Mouse (Mus musculus): ENCODE results near the gene Sbno2.
A peak's percentile ranks its signal among the peaks of the same experiment; 100 is the strongest.
"Not testable (repeated sequence)": the region's sequence is repeated elsewhere in the genome, so short reads cannot be mapped to it uniquely, and the experiment has no call there.

Sbno2 gene

DNA sequence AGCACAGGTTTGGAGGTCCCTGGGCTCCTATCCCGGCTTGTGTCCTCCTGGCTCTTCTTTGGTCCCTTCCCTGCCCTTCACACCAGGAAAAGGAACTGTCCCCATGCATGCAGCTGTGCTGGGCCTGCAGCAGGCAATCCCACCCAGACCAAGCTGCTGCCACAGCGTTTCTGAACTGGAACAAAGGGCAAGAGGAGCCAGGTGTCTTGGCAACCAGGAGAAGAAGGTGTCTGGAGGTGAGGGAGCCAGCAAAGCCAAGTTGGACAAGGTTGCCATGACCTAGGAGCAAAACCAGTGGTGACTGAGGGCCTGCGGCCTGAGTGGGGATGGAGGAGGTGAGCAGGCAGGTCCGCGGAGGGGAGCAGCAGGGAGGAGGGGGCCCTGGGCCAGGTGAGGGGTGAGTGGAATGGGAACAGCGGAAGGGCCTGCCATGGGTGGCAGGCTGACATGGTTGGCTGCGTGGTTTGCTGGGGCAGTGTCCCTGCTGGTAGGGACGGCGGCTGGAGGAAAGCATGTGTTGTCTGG lies 58.3 kb downstream of the Sbno2 start, which contains the start of gene Gpx4:
Gene Gpx4, plus strand, starts transcription at position 126 of the 525 bp plus-strand sequence.
- no peak for ATAC-seq (ENCODE audit: insufficient number of reproducible peaks, low FRiP score, low TSS enrichment)

DNA sequence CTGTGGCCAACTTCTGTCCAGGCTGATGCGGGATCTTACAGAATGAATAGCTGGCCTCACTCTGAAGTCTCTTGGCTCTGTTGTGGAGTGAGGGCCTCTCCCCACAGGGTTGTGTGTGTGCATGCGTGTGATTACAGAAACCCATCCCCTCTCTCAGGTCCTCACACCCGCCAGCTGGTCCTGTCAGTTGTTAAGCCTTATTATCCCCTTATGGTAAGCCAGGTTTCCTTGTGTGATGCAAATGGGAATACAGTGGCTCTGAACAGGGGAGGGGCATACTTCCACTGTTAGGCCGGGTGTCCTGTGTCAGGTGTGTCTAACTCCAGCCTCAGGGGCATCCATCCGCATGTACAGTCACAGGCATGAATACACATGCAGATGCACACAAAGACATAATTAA lies 59.6 kb downstream of the Sbno2 start:
- ATAC-seq (ENCODE audit: insufficient number of reproducible peaks, low FRiP score, low TSS enrichment): no peak

DNA sequence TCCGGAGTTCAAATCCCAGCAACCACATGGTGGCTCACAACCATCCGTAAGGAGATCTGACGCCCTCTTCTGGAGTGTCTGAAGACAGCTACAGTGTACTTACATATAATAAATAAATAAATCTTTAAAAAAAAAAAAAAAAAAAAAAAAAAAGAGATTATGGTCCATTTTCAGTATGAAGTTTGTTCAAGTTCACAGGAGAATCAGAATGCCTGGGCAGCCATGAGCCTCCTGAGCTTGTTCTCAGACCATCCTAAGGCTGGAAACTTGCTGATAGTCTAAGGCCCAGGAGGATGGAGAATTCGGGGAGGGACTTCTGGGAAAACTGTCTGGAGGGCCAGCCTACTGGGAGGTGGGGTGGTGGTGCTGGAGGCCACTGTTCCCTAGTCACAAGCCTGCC lies 60.0 kb downstream of the Sbno2 start:
- ATAC-seq (ENCODE audit: insufficient number of reproducible peaks, low FRiP score, low TSS enrichment): not testable (repeated sequence)

- no peak for ATAC-seq (ENCODE audit: insufficient number of reproducible peaks, low FRiP score, low TSS enrichment)
Measured at GRCm38 (mm10) chr10:80044087-80044486, 61.3 kb downstream of the Sbno2 start.

- ATAC-seq (ENCODE audit: insufficient number of reproducible peaks, low FRiP score, low TSS enrichment): not testable (repeated sequence)
Measured at GRCm38 (mm10) chr10:80041409-80042060, 63.8 kb downstream of the Sbno2 start.

GRCm38 (mm10) chr10:80039559-80039979 lies 65.8 kb downstream of the Sbno2 start, which contains the start of gene Polr2e:
TSS of gene Polr2e (minus strand) at chr10:80039795.
- peak; percentile 88 for ATAC-seq (ENCODE audit: insufficient number of reproducible peaks, low FRiP score, low TSS enrichment)

DNA sequence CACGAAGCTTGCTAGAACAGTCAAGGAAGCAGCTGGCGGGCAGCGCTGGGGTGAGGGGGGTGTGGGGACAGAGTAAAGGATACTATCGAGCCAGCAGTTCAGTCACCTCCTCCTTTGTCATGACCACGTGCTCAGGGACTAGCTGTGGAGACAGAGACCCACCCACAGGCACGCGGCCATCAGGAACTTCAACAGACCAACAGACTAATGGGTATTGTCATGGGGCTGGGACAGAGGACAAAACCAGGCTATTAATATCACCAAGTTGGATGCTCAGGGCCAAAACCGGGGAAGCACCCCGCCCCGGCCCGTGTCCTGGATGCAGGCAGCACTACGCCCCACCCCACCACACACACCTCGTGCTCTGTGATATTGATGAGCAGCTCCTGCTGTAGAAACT lies 68.5 kb downstream of the Sbno2 start:
- no peak for ATAC-seq (ENCODE audit: insufficient number of reproducible peaks, low FRiP score, low TSS enrichment)

GRCm38 (mm10) chr10:80035686-80036085 lies 69.7 kb downstream of the Sbno2 start:
- no peak for ATAC-seq (ENCODE audit: insufficient number of reproducible peaks, low FRiP score, low TSS enrichment)

DNA sequence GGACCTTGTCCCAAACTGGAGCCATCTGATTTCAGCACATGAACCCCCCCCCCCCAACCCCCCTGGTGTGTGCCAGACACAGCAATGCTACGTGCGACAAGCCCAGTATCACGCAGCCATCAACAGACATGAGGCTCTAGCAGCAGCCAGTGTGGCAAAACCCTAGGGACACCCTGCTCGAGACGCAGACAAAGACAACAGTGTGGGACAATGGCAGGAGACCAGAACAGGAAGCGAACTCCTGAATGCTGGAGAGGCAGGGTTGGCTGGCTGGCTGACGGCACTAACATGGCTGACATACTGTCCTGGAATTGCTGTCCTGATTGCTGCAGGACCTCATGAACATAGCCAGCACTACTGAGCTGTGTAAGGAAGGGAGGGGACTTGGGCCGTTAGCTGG lies 70.2 kb downstream of the Sbno2 start:
- no peak for ATAC-seq (ENCODE audit: insufficient number of reproducible peaks, low FRiP score, low TSS enrichment)

GRCm38 (mm10) chr10:80033511-80034391 lies 71.6 kb downstream of the Sbno2 start:
- peak; percentile 45; the same call in 1 of the 2 replicates for ATAC-seq (ENCODE audit: insufficient number of reproducible peaks, low FRiP score, low TSS enrichment)

DNA sequence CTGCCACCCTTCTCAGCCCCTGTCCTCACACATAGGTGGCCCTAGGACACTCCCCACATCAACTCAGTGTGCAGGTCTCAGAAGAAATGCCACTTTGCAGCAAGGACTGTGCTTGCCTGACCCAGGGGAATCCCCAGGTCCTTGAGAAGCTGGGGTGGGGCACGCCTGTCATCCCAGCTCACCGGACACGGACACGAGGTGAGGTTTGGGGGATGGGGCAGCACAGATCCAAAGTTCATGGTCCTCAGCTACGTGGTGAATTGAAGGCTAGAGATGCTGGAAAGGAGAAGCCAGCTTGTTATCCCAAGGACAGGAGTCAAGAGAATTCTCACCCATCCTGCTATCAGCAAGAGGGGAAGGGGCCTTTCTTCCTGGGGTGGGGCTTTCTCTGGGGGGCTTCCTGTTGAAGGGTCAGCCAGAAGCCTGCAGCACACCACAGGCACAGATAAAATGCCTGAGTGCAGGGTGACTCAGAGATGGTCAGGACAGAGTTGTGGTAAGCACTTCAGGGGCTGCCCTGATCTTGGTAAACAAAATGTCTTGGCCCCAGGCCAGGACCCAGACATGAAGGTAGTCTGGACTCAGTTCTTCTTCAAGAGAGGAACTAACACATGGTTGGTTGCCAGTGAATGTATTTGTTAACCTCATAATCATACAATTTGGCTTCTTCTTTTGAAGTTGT lies 72.4 kb downstream of the Sbno2 start:
- ATAC-seq (ENCODE audit: insufficient number of reproducible peaks, low FRiP score, low TSS enrichment): no peak

DNA sequence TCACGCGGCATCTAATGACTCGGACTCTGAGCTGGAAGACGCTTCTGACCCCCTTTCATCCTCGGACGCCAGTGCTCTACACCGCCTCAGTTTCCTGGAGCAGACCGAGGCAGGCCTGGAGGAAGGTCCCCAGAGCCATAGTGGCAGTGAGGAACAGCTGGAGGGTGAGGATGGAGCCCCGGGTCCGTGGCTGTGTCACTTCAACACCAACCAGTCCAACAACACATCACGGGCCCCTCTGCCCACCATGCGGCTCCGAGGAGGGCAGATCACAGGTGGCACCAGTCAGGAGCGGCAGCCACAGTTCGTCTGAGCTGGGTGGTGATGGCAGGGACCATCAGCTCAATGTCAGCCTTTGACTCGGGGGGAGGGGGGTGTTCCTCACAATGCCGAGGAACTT lies 74.6 kb downstream of the Sbno2 start:
- no peak for ATAC-seq (ENCODE audit: insufficient number of reproducible peaks, low FRiP score, low TSS enrichment)

GRCm38 (mm10) chr10:80030191-80030590 lies 75.2 kb downstream of the Sbno2 start:
- no peak for ATAC-seq (ENCODE audit: insufficient number of reproducible peaks, low FRiP score, low TSS enrichment)

DNA sequence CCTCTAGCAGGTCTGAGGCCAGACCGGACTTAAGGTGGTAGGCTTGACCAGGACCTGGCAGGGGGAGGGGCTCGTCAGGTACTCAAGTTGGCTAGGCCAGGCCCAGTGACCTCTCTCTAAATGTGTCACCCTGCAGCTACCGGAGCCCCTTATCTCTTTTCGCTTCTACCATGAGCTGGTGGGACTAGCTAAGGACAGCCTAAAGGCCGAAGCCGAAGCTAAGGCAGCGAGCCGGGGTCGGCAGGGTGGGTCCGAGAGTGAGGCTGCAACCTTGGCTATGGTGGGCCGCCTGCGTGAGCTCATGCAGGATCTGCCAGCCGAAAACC lies 76.9 kb downstream of the Sbno2 start:
- ATAC-seq (ENCODE audit: insufficient number of reproducible peaks, low FRiP score, low TSS enrichment): no peak

GRCm38 (mm10) chr10:80027681-80028520 lies 77.5 kb downstream of the Sbno2 start:
- no peak for ATAC-seq (ENCODE audit: insufficient number of reproducible peaks, low FRiP score, low TSS enrichment)

GRCm38 (mm10) chr10:80025889-80026288 lies 79.5 kb downstream of the Sbno2 start:
- ATAC-seq (ENCODE audit: insufficient number of reproducible peaks, low FRiP score, low TSS enrichment): no peak

DNA sequence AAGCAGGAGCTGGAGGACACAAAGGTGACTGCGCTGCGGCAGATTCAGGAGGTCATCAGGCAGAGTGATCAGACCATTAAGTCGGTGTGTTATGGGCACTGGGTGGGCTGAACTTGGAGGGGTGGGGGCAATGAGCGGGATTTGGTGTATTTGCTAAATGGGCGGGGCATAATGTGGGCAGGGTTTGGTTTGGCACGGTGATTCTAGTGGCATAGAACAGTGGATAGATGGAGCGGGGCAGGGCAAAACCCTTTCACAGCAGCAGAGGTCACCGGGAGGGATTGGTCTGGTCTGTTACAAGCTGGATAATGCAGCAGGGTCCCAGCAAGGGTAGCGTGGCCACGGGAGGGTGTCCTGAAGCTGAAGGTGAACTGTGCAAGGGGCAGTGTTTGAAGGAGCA lies 79.9 kb downstream of the Sbno2 start:
- ATAC-seq (ENCODE audit: insufficient number of reproducible peaks, low FRiP score, low TSS enrichment): no peak

- ATAC-seq (ENCODE audit: insufficient number of reproducible peaks, low FRiP score, low TSS enrichment): no peak
Measured at GRCm38 (mm10) chr10:80025044-80025347, 80.4 kb downstream of the Sbno2 start.

- ATAC-seq (ENCODE audit: insufficient number of reproducible peaks, low FRiP score, low TSS enrichment): no peak
Measured at GRCm38 (mm10) chr10:80024229-80025043, 80.9 kb downstream of the Sbno2 start.
